Mouse (Mus musculus): Measurements from ENCODE around the gene Sdk1. TPM values are rescaled to one million over a fixed set of nuclear protein-coding genes. Genes with fewer than 3 reads are reported as not detected.

Sdk1 gene
- polyA plus RNA-seq, 1 experiment from 2014 or later: 3.4 TPM

DNA sequence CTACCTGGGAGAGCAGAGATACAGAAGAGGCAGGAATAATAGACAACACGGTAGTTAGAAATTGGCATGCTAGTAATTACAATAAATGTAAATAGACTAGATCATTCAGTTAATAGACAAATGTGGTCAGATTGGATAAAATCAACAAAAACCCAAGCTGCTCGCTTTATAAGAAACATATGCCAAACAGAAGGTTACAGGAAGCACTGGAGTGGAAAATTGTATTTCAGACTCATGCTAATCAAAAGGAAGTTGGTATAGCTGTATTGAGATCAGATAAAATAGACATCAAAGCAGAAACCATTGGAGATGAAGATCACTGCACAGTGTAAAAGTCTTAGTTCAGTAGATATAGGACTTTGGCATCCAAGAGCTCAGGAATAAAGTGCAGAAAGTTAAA is 63.4 kb downstream of the Sdk1 start:
- Histone ChIP-seq H3K9ac (ENCODE audit: low read length) (no peak overlapping the region), H3K4me1 (ENCODE audit: control insufficient read depth, insufficient read depth, low read length) (peaks cover 10% of the 10 kb centered on the region), H3K9me3 (replicated peaks; ENCODE audit: control insufficient read depth, low read length) (no peaks in the 10 kb centered on the region), H3K27me3 (ENCODE audit: control insufficient read depth, insufficient read depth, low read length) (no peaks in the 10 kb centered on the region), H3K4me3 (replicated peaks; ENCODE audit: low read length) (no peak overlapping the region), H3K4me2 (ENCODE audit: low read depth, low read length) (no peak overlapping the region), H3K27ac (ENCODE audit: low read length) (no peak overlapping the region), H3K36me3 (ENCODE audit: control insufficient read depth, insufficient read depth, low read length) (no peaks in the 10 kb centered on the region)
- WGBS: 71% methylated on average over 2 of the region's 2 CpGs
- no peak for ATAC-seq (ENCODE audit: insufficient read depth, low FRiP score)

DNA sequence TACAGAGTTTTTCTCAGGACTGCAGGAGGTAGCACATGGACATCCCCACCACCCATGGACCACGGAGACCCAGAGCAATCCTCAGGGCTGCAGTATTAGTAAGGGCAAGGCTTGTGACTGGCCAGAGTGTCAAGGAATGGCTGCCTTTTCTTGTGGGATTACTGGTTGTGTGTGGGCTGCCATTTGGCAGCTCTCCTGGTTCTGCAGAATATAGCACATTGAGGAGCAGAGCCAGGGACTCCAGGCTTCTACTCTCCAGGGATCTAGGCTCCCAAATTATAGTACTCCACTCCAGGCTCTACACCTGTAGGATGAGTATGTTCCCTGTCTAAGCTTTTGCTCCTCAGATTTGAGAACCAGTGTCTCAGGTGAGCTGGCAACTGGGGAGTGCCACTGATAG is 69.4 kb downstream of the Sdk1 start:
- no peak overlapping the region for H3K4me2 ChIP-seq (ENCODE audit: low read depth, low read length)
- H3K4me3 ChIP-seq (replicated peaks; ENCODE audit: low read length): no peak overlapping the region
- no peaks in the 10 kb centered on the region for H3K36me3 ChIP-seq (ENCODE audit: control insufficient read depth, insufficient read depth, low read length)
- no peak overlapping the region for H3K9ac ChIP-seq (ENCODE audit: low read length)
- no peak overlapping the region for H3K27ac ChIP-seq (ENCODE audit: low read length)
- H3K4me1 ChIP-seq (ENCODE audit: control insufficient read depth, insufficient read depth, low read length): peaks cover 8% of the 10 kb centered on the region; the same call in 1 of the 2 replicates
- H3K9me3 ChIP-seq (replicated peaks; ENCODE audit: control insufficient read depth, low read length): no peaks in the 10 kb centered on the region
- WGBS: 79% methylated on average over 1 of the region's 1 CpGs
- ATAC-seq (ENCODE audit: insufficient read depth, low FRiP score): no peak
- H3K27me3 ChIP-seq (ENCODE audit: control insufficient read depth, insufficient read depth, low read length): no peaks in the 10 kb centered on the region

- H3K9ac ChIP-seq (ENCODE audit: low read length): no peak overlapping the region
- no peaks in the 10 kb centered on the region for H3K36me3 ChIP-seq (ENCODE audit: control insufficient read depth, insufficient read depth, low read length)
- H3K27me3 ChIP-seq (ENCODE audit: control insufficient read depth, insufficient read depth, low read length): no peaks in the 10 kb centered on the region
- H3K4me3 ChIP-seq (replicated peaks; ENCODE audit: low read length): no peak overlapping the region
- ATAC-seq (ENCODE audit: insufficient read depth, low FRiP score): no peak
- WGBS: 46% methylated on average over 2 of the region's 2 CpGs
- H3K4me1 ChIP-seq (ENCODE audit: control insufficient read depth, insufficient read depth, low read length): peaks cover 8% of the 10 kb centered on the region; the same call in 1 of the 2 replicates
- no peak overlapping the region for H3K27ac ChIP-seq (ENCODE audit: low read length)
- no peak overlapping the region for H3K4me2 ChIP-seq (ENCODE audit: low read depth, low read length)
- no peaks in the 10 kb centered on the region for H3K9me3 ChIP-seq (replicated peaks; ENCODE audit: control insufficient read depth, low read length)
Measured at GRCm38 (mm10) chr5:141311801-141312200, 70.5 kb downstream of the Sdk1 start.

DNA sequence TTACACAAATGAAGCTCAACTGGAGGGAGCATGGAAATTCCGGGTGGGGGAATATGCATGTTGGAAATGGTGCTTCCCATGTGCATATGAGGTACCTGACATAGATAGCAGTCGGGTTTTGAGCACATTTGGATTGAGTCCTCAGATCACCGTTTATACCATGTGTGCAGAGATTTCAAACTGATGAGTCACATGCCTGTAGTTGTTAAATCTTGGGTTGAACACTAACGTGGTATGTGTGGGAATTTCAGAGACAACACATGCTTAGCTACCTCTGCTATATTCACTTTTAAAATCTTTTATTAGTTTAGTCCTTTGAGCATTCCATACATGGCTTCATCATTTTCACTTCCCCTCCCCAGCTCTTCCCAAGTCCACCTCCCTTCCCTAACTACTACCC is 71.0 kb downstream of the Sdk1 start:
- no peak overlapping the region for H3K9ac ChIP-seq (ENCODE audit: low read length)
- no peak overlapping the region for H3K4me3 ChIP-seq (replicated peaks; ENCODE audit: low read length)
- ATAC-seq (ENCODE audit: insufficient read depth, low FRiP score): no peak
- H3K27ac ChIP-seq (ENCODE audit: low read length): no peak overlapping the region
- H3K36me3 ChIP-seq (ENCODE audit: control insufficient read depth, insufficient read depth, low read length): no peaks in the 10 kb centered on the region
- no peak overlapping the region for H3K4me2 ChIP-seq (ENCODE audit: low read depth, low read length)
- peaks cover 13% of the 10 kb centered on the region; the same call in 1 of the 2 replicates for H3K4me1 ChIP-seq (ENCODE audit: control insufficient read depth, insufficient read depth, low read length)
- H3K27me3 ChIP-seq (ENCODE audit: control insufficient read depth, insufficient read depth, low read length): no peaks in the 10 kb centered on the region
- 62% methylated on average over 4 of the region's 4 CpGs for WGBS
- no peaks in the 10 kb centered on the region for H3K9me3 ChIP-seq (replicated peaks; ENCODE audit: control insufficient read depth, low read length)

DNA sequence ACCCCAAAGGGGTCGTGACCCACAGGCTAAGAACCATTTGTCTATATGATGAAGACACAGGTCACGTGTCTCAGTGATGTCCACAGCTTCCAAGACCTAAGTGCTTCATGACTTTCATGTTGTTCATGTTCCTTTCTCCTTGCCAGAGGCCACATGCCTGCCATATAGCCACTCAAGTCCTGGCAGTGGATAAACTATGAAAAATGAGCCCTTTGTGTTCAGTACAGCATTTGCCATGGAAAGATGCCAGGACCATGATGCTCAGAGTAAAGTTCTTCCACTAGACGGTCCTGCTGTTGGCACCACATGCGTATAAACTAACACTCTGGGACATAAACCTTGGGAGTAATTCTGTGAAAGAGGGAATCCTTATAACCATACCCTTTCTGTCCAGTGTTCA is 75.8 kb downstream of the Sdk1 start:
- Histone ChIP-seq H3K4me3 (replicated peaks; ENCODE audit: low read length) (no peak overlapping the region), H3K36me3 (ENCODE audit: control insufficient read depth, insufficient read depth, low read length) (no peaks in the 10 kb centered on the region), H3K27me3 (ENCODE audit: control insufficient read depth, insufficient read depth, low read length) (no peaks in the 10 kb centered on the region), H3K9me3 (replicated peaks; ENCODE audit: control insufficient read depth, low read length) (no peaks in the 10 kb centered on the region), H3K4me1 (ENCODE audit: control insufficient read depth, insufficient read depth, low read length) (peaks cover 7% of the 10 kb centered on the region; the same call in 1 of the 2 replicates), H3K9ac (ENCODE audit: low read length) (no peak overlapping the region), H3K4me2 (ENCODE audit: low read depth, low read length) (no peak overlapping the region), H3K27ac (ENCODE audit: low read length) (peak overlapping the region; percentile 57)
- ATAC-seq (ENCODE audit: insufficient read depth, low FRiP score): peak; percentile 74
- WGBS: 61% methylated on average over 4 of the region's 4 CpGs

- 62% methylated on average over 4 of the region's 4 CpGs for WGBS
- H3K9me3 ChIP-seq (replicated peaks; ENCODE audit: control insufficient read depth, low read length): no peaks in the 10 kb centered on the region
- H3K27ac ChIP-seq (ENCODE audit: low read length): no peak overlapping the region
- H3K4me1 ChIP-seq (ENCODE audit: control insufficient read depth, insufficient read depth, low read length): no peaks in the 10 kb centered on the region; the same call in 1 of the 2 replicates
- H3K4me2 ChIP-seq (ENCODE audit: low read depth, low read length): no peak overlapping the region
- H3K9ac ChIP-seq (ENCODE audit: low read length): no peak overlapping the region
- no peak overlapping the region for H3K4me3 ChIP-seq (replicated peaks; ENCODE audit: low read length)
- H3K36me3 ChIP-seq (ENCODE audit: control insufficient read depth, insufficient read depth, low read length): no peaks in the 10 kb centered on the region
- H3K27me3 ChIP-seq (ENCODE audit: control insufficient read depth, insufficient read depth, low read length): no peaks in the 10 kb centered on the region
- no peak for ATAC-seq (ENCODE audit: insufficient read depth, low FRiP score)
Measured at GRCm38 (mm10) chr5:141324910-141325309, 83.6 kb downstream of the Sdk1 start.

DNA sequence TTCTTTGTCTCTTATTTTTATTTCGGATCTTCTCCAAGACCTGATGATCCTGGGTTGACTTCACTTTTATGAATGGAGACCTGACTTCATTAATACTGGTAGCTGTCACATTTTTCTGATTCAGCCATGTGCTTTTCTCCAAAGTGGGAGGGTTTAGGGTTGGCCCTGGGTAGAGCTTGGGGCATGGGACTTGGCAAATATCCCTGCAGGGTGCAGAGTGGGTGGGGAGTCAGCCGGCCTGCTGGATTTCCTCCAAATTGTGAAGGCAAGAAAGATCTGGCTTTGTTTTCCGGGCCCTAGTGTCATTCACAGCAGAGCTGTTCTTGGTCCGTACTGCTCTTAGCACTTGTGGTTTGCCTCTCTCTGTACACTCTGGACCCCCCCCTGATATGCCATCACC is 103.1 kb downstream of the Sdk1 start:
- peak; percentile 60; the same call in 1 of the 2 replicates for ATAC-seq (ENCODE audit: insufficient read depth, low FRiP score)
- 50% methylated on average over 4 of the region's 4 CpGs for WGBS

DNA sequence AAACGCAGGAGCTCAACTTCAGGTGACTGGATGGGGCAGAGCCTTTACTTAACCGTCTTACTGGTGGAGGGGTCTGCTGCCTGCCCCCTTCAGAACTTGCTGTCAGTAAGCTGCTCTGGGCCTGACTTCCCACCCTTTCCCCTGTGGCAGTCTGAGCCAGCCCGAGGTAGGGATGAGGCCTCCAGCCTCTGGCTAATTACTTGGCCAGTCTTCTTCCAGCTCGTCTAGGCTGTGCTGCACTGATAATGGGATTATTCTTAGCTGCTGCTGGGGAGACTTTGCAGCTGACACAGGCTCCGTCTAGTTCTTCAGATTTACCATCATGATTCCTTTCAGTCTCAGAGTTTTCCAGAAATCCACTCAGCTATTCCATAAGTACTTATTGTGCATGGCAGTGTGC is 104.2 kb downstream of the Sdk1 start:
- Histone ChIP-seq H3K4me3 (replicated peaks; ENCODE audit: low read length) (no peak overlapping the region), H3K36me3 (ENCODE audit: control insufficient read depth, insufficient read depth, low read length) (no peaks in the 10 kb centered on the region), H3K4me2 (ENCODE audit: low read depth, low read length) (no peak overlapping the region), H3K27me3 (ENCODE audit: control insufficient read depth, insufficient read depth, low read length) (no peaks in the 10 kb centered on the region), H3K27ac (ENCODE audit: low read length) (no peak overlapping the region), H3K4me1 (ENCODE audit: control insufficient read depth, insufficient read depth, low read length) (peaks cover 4% of the 10 kb centered on the region; the same call in 1 of the 2 replicates), H3K9ac (ENCODE audit: low read length) (no peak overlapping the region), H3K9me3 (replicated peaks; ENCODE audit: control insufficient read depth, low read length) (no peaks in the 10 kb centered on the region)
- 64% methylated on average over 5 of the region's 5 CpGs for WGBS
- no peak for ATAC-seq (ENCODE audit: insufficient read depth, low FRiP score)

More for the DNA sequence above, 103.1 kb downstream of the Sdk1 start:
- Histone ChIP-seq H3K4me1 (ENCODE audit: control insufficient read depth, insufficient read depth, low read length) (peaks cover 4% of the 10 kb centered on the region; the same call in 1 of the 2 replicates), H3K9ac (ENCODE audit: low read length) (no peak overlapping the region), H3K27ac (ENCODE audit: low read length) (no peak overlapping the region), H3K9me3 (replicated peaks; ENCODE audit: control insufficient read depth, low read length) (no peaks in the 10 kb centered on the region), H3K4me3 (replicated peaks; ENCODE audit: low read length) (no peak overlapping the region), H3K27me3 (ENCODE audit: control insufficient read depth, insufficient read depth, low read length) (no peaks in the 10 kb centered on the region), H3K36me3 (ENCODE audit: control insufficient read depth, insufficient read depth, low read length) (no peaks in the 10 kb centered on the region), H3K4me2 (ENCODE audit: low read depth, low read length) (no peak overlapping the region)

GRCm38 (mm10) chr5:141362676-141363075 is 121.4 kb downstream of the Sdk1 start:
- Histone ChIP-seq H3K27ac (ENCODE audit: low read length) (no peak overlapping the region), H3K36me3 (ENCODE audit: control insufficient read depth, insufficient read depth, low read length) (no peaks in the 10 kb centered on the region), H3K4me3 (replicated peaks; ENCODE audit: low read length) (no peak overlapping the region), H3K4me1 (ENCODE audit: control insufficient read depth, insufficient read depth, low read length) (no peaks in the 10 kb centered on the region), H3K27me3 (ENCODE audit: control insufficient read depth, insufficient read depth, low read length) (no peaks in the 10 kb centered on the region), H3K4me2 (ENCODE audit: low read depth, low read length) (no peak overlapping the region), H3K9me3 (replicated peaks; ENCODE audit: control insufficient read depth, low read length) (no peaks in the 10 kb centered on the region), H3K9ac (ENCODE audit: low read length) (no peak overlapping the region)
- 28% methylated on average over 2 of the region's 2 CpGs for WGBS
- ATAC-seq (ENCODE audit: insufficient read depth, low FRiP score): no peak

DNA sequence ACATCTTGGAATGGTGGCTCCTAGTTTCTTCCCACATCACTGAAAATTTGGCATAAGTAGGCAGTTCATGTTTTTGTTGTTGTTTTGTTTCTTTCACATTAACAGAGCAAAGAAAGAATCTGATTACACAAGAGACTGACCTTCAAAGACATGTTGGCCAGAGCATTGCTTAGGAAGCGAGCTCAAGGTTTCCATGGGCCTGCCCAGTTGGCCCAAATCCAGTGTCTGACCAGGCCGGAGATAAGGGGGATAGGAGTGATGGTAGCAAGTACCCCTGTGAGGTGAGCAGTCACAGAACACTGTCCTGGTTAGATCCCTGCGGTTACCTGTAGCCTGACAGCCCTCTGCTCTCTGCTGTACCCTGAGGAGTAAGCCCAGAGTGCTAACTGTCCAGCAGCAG is 122.7 kb downstream of the Sdk1 start:
- Histone ChIP-seq H3K4me1 (ENCODE audit: control insufficient read depth, insufficient read depth, low read length) (peaks cover 6% of the 10 kb centered on the region; the same call in 1 of the 2 replicates), H3K27ac (ENCODE audit: low read length) (no peak overlapping the region), H3K9me3 (replicated peaks; ENCODE audit: control insufficient read depth, low read length) (no peaks in the 10 kb centered on the region), H3K27me3 (ENCODE audit: control insufficient read depth, insufficient read depth, low read length) (no peaks in the 10 kb centered on the region), H3K36me3 (ENCODE audit: control insufficient read depth, insufficient read depth, low read length) (no peaks in the 10 kb centered on the region), H3K9ac (ENCODE audit: low read length) (no peak overlapping the region), H3K4me3 (replicated peaks; ENCODE audit: low read length) (no peak overlapping the region), H3K4me2 (ENCODE audit: low read depth, low read length) (no peak overlapping the region)
- WGBS: 82% methylated on average over 3 of the region's 3 CpGs
- no peak for ATAC-seq (ENCODE audit: insufficient read depth, low FRiP score)
